Mouse (Mus musculus): Measurements from ENCODE around the gene Pitpna.
"Not testable (repeated sequence)": the region's sequence is repeated elsewhere in the genome, so short reads cannot be mapped to it uniquely, and the experiment has no call there.

Gene Pitpna

GRCm38 (mm10) chr11:75588285-75588941, 516 bp downstream of the Pitpna start:
- no peak for DNase-seq (ENCODE audit: low spot score in 2 of 2)

GRCm38 (mm10) chr11:75592612-75593011, 4.7 kb downstream of the Pitpna start:
- no peak for DNase-seq (ENCODE audit: low spot score in 2 of 2)

GRCm38 (mm10) chr11:75594431-75594830, 6.5 kb downstream of the Pitpna start:
- no peak for DNase-seq (ENCODE audit: low spot score in 2 of 2)

GRCm38 (mm10) chr11:75595404-75595803, 7.5 kb downstream of the Pitpna start:
- no peak for DNase-seq (ENCODE audit: low spot score in 2 of 2)

- DNase-seq (ENCODE audit: low spot score in 2 of 2), result no peak
Measured at GRCm38 (mm10) chr11:75595816-75596215, 7.9 kb downstream of the Pitpna start.

- DNase-seq (ENCODE audit: low spot score in 2 of 2), result no peak
Measured at GRCm38 (mm10) chr11:75596726-75597255, 8.9 kb downstream of the Pitpna start.

GRCm38 (mm10) chr11:75598004-75598403, 10.1 kb downstream of the Pitpna start:
- DNase-seq (ENCODE audit: low spot score in 2 of 2), result no peak

GRCm38 (mm10) chr11:75599802-75600201, 11.9 kb downstream of the Pitpna start:
- not testable (repeated sequence) for DNase-seq (ENCODE audit: low spot score in 2 of 2)

- no peak for DNase-seq (ENCODE audit: low spot score in 2 of 2)
Measured at GRCm38 (mm10) chr11:75604826-75605225, 16.9 kb downstream of the Pitpna start.

- no peak for DNase-seq (ENCODE audit: low spot score in 2 of 2)
Measured at GRCm38 (mm10) chr11:75605318-75605717, 17.4 kb downstream of the Pitpna start.

GRCm38 (mm10) chr11:75608776-75609175, 20.9 kb downstream of the Pitpna start:
- DNase-seq (ENCODE audit: low spot score in 2 of 2), result no peak

GRCm38 (mm10) chr11:75610021-75610420, 22.1 kb downstream of the Pitpna start:
- no peak for DNase-seq (ENCODE audit: low spot score in 2 of 2)

GRCm38 (mm10) chr11:75614769-75615168, 26.9 kb downstream of the Pitpna start:
- no peak for DNase-seq (ENCODE audit: low spot score in 2 of 2)

- DNase-seq (ENCODE audit: low spot score in 2 of 2), result no peak
Measured at GRCm38 (mm10) chr11:75615556-75615955, 27.7 kb downstream of the Pitpna start.

- DNase-seq (ENCODE audit: low spot score in 2 of 2), result no peak
Measured at GRCm38 (mm10) chr11:75619133-75619532, 31.2 kb downstream of the Pitpna start.

- peak in 1 of 2 experiments; percentile 68 for DNase-seq (ENCODE audit: low spot score in 2 of 2)
Measured at GRCm38 (mm10) chr11:75620136-75620780, 32.4 kb downstream of the Pitpna start.

GRCm38 (mm10) chr11:75621426-75621825, 33.5 kb downstream of the Pitpna start:
- DNase-seq (ENCODE audit: low spot score in 2 of 2), result no peak

- DNase-seq (ENCODE audit: low spot score in 2 of 2), result no peak
Measured at GRCm38 (mm10) chr11:75622588-75623329, 34.9 kb downstream of the Pitpna start.

- no peak for DNase-seq (ENCODE audit: low spot score in 2 of 2)
Measured at GRCm38 (mm10) chr11:75624102-75624554, 36.2 kb downstream of the Pitpna start.

- DNase-seq (ENCODE audit: low spot score in 2 of 2), result no peak
Measured at GRCm38 (mm10) chr11:75625820-75626219, 37.9 kb downstream of the Pitpna start.

- no peak for DNase-seq (ENCODE audit: low spot score in 2 of 2)
Measured at GRCm38 (mm10) chr11:75630098-75630497, 42.2 kb downstream of the Pitpna start.

- peak; percentile 96 to 98 for DNase-seq (ENCODE audit: low spot score in 2 of 2)
Measured at GRCm38 (mm10) chr11:75630645-75631229, 42.8 kb downstream of the Pitpna start, which contains the start of gene Inpp5k. Gene Inpp5k (plus strand): TSS chr11:75630988.
